Mouse (Mus musculus) gastrocnemius, postnatal 36 days (tissue): Measurements from ENCODE around the gene Nfib. TPM values are rescaled to one million over a fixed set of nuclear protein-coding genes. Genes with fewer than 3 reads are reported as not detected.

Experiments used
- DNase-seq, 2 experiments: peaks; one replicate each; pipeline ENCODE4 v3.0.0; 2022
- intact Hi-C: fragments of 180-260 bp; cut with DNase I; formaldehyde crosslinking; loops from one replicate; pipeline ENCODE4 v1.15.1; 2025
- total RNA-seq, 2 experiments: library from RNA; stranded (reverse); gene quantifications; 2 replicates each; pipeline ENCODE4 v1.2.3; 2021

Gene Nfib
- total RNA-seq, 2 experiments from 2014 or later: 74.8 to 75.9 TPM

DNA sequence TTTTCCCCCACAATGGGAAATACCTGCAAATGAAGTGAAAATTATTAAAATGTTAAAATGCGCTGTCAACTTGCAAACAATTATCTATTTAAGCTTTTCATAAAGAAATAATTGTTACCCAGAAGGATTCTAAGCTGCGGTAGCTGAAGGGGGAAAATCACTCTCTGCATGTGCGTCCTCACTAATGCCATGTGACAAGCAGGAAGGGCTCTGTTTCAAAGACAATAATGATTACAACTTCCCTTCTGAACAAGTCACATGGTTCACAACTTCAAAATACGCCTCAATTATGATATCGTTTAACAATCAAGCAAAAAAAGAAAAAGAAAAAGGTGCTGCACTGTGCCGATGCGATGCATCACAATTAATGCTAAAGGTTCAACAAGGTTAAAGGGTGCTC lies 212.2 kb downstream of the Nfib start:
- DNase-seq: no peak
- intact Hi-C loops: no loop called here

DNA sequence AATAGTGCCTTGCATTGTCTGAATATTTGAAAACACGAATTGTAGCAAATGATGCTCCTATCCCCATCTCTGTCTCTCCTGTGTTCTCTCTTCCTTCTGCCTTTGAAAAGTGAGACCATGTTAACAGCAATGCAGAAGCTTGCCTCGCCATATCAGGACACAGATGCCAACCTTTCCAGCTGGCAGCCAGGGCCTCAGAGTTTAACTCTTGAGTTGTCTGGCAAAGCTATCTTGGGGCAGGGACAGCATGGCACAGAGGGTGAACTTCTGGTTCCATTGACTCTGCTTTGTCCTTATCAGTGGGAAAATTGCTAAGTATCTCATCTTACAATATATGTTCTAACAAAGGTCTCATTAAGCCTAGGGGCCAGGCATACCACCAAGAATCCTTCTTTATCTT lies 212.8 kb downstream of the Nfib start:
- intact Hi-C loops: no loop called here
- DNase-seq: no peak

DNA sequence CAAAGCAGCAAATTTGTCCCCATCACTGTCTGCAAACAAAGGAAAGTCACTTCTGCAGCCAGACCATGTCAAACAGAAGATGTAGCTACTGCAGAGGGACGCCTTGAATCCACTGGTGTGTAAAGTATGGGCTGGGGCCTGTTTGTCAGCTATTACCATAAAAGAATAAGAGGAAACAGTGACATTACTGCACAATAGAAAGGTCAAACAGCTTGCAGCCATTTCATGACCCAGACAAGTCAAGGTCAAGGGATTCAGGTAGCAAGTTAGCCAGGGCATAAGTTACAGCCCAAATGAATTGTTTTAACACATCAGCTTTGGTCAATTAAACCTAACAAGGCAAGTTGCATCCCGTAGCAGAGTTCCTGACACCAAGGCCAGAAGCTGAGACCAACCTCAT lies 215.6 kb downstream of the Nfib start:
- no peak for DNase-seq
- intact Hi-C loops: no loop called here

DNA sequence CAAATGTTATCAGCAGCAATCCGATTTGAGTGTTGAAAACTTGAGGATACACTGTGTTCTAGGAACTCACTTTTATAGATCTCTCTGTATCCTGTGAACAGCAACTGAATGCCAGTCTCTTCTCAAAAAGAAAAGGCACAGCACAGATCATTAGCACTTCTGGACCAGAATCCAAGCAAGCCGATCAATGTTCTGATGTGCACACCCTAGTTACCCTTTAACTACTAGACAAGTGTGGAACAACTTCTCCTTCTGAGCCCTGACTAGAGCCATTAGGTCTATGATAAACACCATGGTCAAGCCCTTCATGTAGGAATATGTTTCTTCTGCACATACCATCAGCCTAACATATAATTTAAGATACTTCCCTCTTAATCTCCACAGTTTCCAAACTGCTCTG lies 219.6 kb downstream of the Nfib start:
- intact Hi-C loops: no loop called here
- no peak for DNase-seq

DNA sequence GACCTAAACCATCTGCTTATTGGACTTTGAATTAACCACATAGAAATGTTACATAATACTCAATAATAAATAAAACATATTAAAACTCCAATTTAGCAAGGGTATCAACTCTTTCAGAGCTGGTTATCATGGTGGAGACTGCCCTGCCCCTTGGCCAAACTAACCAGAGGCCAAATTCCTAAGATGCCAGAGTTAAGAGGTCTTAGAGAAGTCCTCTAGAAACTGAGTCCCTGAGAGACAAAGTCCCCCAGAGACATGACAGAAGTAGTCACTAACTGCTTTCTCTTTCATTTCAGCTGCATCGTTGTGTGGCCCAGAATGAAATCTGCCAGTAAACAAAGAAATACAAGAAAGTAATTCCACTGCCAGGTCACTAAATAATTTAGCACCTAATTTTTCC lies 221.7 kb downstream of the Nfib start:
- no peak for DNase-seq
- intact Hi-C loops: no loop called here

DNA sequence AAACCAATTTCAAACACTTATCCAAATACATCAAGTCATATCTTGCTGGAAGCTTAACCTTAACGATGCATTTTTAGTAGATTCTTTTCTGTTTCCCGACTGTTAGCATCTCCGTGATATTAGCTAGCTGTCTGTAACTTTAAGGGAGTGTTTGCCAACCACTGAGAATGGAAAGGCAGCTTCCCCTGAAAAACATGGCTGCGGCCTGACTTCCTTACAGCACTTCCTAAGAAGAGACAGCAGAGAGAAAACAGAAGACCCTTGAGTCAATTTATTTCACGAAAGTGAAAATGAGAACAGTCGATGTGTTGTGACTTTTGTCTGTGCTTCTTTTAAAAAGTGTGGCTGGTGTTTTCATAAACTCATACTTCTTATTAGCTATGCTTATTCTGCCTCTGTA lies 222.3 kb downstream of the Nfib start:
- intact Hi-C loops: no loop called here
- no peak for DNase-seq

DNA sequence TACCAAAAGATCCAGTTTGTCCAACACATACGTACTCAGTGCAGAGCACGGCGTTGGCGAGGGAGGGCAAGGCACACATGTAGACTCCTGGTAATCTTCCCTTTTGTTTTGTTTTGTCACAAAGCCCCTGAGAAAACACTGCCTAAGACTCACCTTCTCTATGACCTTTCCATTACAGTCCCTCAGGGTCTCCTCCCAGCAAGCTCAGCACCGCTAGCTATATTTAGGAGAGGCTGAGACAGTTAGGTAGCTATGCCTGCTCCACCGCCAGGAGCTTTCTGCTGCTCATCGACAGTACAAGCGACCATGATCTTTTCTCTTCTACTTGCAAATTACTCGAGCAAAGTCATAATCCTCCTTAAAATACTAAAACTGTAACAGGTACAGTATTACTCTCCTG lies 224.9 kb downstream of the Nfib start:
- no peak for DNase-seq
- intact Hi-C loops: no loop called here

DNA sequence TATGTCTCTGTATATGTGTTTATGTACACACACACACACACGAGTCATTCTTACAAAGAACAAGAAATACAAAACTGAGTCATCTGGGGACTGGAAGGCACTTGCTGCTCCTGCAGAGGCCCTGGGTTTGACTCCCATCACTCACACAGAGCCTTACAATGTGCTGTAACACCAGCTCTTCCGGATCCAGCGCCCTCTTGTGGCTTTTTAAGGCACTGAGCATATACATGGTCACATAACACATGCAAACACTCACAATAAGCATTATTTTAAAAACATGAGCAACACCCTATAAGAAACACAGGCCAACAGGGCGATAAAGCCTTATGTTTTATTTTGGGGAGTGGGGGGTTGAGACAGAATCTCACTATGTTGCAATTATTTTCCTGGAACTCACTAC lies 226.2 kb downstream of the Nfib start:
- intact Hi-C loops: no loop called here
- DNase-seq: no peak

DNA sequence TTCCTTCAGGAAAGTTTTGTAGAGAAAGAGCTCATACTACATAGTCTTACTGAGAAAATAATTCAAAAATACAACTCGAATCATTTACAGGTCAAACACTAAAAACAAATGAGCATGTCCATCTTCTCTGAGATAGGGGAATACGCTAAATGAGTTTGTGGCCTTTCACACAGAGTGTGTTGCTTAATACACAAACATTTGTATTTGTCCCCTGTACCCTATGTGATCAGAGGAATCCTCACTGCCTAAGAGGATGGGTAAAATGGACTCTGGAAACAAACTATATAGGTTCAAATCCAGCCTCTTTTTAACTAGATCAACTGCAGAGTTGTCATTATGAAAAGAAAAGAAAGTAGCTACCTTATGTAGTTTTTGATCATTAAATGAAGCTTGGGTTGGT lies 227.8 kb downstream of the Nfib start:
- intact Hi-C loops: no loop called here
- no peak for DNase-seq

DNA sequence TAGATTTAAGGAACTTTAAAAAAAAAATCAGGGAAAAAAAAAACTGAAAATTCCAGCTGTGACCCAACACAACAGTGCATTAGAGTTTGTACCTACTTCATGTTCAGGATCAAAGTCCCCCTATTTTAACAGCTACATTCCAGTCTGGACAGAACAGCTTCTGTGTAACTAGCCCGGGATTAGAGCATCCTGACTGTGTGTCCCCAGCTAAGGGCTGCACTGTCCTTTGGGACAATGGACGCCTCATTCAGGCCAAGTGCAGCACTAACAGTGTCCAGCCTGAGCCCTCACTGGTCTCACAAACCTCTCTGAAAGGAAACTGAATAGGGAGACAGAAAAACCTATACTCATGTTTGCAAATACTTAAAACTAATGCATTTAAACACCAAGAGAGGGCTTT lies 229.1 kb downstream of the Nfib start:
- DNase-seq: no peak
- intact Hi-C loops: no loop called here

DNA sequence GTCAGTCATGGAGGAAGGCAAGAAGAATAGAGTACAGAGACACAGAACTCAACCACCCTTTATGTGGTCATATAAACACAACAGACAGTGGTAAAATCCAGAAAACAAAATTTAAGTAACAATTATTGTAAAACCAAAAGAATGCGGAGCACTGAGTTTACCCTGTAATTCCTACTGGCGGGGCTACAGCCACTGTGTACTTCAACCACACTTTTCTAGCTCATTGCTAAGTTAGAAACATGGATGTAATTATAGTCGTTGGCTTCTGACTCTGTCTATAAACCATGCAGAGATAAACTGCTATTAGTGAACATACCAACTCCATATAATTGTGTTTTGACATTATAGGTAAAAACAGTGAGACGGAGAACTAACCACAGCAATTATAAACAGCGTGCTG lies 231.2 kb downstream of the Nfib start:
- no peak for DNase-seq

DNA sequence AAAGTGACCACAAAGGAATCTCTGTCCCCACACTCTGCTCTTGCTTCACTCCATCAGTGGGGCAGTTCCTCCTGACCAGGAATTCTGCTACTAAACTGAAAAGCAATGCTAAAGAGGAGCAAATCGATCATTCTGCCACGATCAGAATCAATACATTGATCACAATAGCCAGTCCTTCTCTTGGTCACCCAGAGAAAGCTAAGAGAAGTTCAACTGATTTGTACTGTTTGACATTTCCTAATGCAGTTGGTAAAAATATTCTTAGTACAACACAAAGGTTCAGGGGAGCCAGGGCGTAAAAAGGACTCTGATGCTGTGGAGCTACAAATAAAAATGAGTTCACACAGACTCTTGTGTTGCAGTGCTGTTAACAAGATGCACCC lies 234.6 kb downstream of the Nfib start:
- DNase-seq: no peak
- intact Hi-C loops: no loop called here

More for the DNA sequence above, 231.2 kb downstream of the Nfib start:
- intact Hi-C loops: no loop called here

DNA sequence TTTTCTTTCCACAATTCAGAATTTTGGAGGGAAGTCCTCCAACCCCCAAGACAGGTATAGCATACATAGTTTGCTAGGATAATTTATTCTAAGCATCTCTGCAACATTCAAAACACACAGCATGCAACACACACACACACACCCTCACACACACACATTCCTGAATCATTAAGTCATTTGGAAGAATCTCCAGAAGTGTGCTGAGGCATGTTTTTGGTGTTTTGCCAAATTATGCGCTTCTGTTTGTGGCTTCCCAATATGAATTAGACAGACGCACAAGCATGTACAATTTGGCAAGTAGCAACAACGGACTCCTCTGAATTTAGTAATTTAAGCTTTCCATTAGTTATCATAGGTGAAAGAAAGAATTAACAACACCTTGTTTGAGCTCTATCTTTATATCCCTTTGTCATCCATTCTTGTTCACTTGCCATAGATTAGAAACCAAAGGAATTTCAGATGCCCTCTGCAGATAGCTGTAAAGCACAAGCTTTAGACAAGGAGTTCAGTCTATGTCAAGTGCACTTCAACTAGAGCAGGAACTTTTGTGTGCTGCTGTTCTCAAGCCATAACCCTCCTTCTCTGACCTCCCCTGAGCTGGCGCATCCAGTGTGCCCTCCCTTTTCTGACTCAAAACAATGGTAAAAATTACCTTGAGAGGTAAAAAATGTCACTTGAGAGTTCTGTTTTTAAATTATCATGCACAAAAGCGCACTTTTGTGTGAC lies 235.2 kb downstream of the Nfib start:
- no peak for DNase-seq
- intact Hi-C loops: no loop called here

DNA sequence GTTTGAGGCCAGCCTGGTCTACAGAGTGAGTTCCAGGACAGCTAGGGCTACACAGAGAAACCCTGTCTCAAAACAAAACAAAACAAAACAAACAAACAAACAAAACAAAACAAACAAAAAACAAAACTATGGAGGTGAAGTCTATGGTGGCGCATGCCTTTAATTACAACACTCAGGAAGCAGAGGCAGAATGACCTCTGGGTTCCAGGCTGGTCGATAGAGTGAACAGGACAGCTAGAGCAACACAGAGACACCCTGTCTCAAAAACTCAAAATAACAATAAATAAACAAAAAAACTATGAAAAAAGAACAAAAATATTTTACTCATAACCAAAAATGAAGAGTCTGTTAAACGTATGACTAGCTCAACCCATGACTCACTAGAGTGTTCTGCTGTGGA lies 236.6 kb downstream of the Nfib start:
- DNase-seq: no peak
- intact Hi-C loops: no loop called here

DNA sequence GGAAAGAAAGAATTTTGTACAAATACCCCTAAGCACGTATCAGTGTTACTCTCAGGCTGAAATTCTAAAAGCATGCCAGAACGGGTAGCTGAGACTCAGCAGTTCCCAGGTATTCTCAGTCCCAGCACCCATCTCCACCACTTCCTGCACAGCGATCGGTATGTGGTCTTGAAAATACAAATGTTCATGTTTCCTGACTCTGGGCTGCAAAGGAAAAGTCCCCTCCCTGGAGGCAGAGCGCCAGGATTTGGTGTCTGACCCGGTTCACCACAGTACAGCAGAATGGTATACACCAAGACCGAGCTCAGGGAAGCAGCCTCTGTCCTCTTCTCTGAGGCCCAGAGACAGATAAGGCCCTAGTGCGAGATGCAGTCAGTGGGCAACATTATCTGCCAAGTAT lies 238.8 kb downstream of the Nfib start:
- intact Hi-C loops: no loop called here
- DNase-seq: peak; percentile 41 to 50

DNA sequence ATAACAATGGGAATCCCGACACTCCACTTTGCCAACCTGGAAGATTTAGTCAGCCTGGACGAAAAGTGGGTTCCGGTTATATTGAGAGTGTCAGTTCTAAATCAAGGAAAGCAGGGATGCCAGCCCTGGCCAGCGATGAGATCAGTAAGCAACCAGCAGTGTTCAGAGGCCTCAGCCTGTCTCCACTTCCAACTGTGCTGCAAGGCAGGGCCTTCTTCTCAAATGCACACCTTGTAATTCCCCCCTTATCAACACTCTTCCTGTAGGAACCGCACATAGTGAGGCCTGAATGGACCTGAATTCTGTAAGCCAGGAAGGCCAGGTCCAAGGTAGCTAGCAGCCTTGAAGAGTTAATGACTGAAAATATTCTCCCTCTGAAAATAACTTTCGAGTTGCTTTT lies 239.4 kb downstream of the Nfib start:
- no peak for DNase-seq

DNA sequence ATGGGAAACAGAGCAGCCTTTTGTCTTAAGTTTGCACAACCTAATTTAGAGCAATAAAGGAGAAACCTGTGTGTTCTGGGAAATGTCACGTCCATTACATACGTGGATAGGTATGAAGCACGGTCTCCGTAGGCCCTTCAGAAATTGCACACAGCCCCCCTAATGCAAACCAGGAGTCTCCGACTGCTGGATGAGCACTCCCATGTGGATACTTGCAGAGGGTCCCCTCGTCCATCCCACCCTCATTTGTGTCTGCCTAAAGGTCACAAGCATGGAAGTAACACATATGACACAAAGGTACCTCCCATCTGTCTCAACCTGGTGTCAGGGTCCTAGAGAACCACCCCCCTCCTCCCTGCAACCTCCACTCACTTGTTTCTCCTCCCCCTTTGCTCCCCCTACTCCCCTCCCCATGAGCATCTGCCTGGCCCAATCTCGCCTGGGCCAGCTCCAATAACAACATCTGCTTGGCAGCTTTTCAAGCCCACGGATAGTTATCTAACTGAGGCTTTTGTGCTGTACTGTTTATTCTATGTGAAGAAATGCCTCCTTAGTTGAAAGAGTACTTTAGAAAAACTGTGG lies 241.4 kb downstream of the Nfib start:
- DNase-seq: peak; percentile 44 to 49
- intact Hi-C loops: no loop called here

More for the DNA sequence above, 239.4 kb downstream of the Nfib start:
- intact Hi-C loops: no loop called here

DNA sequence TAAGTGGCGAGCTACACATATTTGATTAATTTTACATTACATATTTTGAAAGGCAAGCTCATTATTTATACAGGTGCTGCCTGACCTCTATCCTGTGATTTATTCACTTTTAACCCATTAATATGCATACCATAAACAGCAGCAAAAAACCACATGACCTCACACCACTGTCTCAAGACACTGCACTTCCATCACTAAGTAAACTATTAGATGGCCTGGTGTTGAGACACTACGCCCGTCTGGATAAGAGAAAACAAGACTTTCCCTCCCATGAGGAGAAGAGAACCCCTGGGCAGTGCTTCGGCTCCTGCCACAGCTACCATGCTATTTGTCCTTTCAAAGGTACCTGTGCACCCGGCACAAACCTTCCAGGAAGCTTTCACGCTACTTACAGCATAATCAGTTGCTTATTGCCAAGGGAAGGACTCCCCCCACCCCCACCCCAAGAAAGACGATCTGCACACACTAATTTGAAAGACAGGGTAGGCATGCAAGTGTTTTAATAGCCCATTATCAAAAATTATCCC lies 242.3 kb downstream of the Nfib start:
- DNase-seq: no peak
- intact Hi-C loops: no loop called here

DNA sequence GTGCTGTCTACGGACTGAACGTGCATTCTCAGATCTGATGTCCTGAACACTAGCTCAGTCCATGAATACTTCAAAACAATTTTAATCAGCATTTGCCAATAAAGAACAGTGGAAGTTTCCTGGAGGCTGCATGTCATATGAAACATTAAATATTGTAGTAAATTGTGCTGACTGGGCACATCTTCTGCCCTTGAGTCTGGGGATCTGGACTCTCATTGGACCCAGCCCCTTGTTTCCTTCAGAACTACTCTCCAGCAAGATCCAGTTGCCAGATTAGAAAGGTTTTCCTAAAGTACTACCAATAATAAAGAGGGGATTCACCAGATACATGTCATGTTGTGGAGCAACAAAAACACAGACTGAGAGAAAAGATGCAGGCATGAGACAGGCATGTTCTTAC lies 243.9 kb downstream of the Nfib start:
- intact Hi-C loops: no loop called here
- DNase-seq: no peak

DNA sequence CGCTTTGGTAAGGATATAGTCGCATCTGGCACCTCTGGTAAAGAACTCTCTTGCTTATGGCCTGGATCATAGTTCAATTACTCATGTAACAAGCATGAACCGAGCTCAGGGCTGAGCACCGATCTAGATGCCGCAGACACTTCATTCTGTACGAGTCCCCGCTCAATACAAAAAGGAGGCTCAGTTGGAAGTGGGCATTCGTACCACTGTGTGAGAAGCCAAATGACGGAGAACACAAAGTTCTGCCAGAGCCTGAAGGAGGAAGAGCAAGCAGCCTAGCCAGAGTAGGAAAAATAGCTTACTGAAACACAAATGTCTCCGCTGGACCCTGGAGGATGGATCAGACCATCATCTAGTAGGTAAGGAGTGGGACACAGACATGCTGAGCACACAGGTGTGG lies 246.7 kb downstream of the Nfib start:
- intact Hi-C loops: no loop called here
- no peak for DNase-seq

DNA sequence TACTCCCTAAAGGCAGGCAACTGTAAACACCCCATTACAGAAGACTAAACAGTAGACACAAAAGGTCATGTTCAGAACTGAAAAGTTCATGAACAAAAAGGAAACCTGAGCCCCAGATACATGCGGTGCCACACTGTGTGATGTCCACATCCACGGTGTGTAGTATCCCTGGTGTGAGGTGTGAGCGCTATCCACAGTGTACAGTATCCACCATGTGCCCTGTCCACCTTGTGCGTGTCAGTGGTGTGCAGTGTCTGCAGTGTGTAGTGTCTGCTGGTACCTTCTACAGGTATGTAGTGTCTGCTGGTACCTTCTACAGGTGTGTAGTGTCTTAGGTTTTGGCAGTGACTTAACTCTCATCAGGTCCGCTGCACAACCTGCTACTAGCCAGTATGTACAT lies 248.6 kb downstream of the Nfib start:
- DNase-seq: no peak
- intact Hi-C loops: no loop called here

DNA sequence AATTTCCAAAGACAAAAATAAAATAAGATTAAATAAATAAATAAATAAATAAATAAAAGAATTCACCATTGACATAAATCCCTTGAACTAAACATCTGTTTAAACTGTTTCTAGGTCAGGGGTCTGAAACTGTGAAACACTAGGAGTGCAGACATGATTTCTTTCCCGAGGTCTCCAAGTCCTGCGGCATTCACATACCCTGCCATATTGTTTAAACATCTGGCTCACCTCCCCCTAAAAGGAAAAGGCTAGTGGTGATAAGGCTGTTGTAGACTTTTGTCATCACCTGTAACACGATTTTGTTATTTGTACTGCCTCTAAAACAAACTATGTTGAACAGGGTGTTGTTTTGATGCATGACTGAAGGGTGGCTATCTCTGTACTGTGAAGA lies 249.2 kb downstream of the Nfib start:
- DNase-seq: no peak
- intact Hi-C loops: no loop called here
